Mouse (Mus musculus) c-Kit-positive CD71-negative TER-119-negative erythroid progenitor cells, embryonic 14.5 days (primary cell): ENCODE data around the gene Slc11a1.
A peak's percentile ranks its signal among the peaks of the same experiment; 100 is the strongest.

Experiments
- DNase-seq: peaks from one replicate; pipeline ENCODE4 v3.0.0-alpha.2; 2013; ENCODE audit warnings: low read depth

Gene Slc11a1

DNA sequence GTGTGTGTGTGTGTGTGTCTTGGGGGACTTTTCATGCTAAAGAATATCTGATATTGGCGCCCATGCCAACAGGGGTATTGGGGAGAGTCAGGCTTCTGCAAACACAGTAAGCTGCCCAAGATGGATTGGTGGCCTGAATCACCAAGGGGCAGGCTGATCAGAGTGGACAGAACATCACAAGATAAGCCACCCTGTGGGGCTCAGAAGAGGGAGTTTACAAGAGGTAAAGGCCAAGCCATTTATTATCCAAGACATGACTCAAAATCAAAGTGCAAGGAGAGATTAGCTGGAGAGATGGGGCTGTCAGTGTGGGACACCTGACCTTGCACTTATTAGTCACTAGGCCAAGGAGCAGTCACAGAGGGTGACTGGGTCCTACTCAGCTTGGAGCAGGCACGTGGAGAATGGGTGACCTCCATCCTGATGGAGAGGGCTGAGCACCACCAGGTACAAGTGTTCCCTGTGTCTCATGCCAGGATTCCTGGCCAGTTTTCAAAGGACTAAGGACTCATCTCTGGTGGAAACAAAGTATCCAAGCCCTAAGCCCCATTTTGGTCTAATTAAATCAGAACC lies 36.8 kb downstream of the Slc11a1 start:
- no peak for DNase-seq

DNA sequence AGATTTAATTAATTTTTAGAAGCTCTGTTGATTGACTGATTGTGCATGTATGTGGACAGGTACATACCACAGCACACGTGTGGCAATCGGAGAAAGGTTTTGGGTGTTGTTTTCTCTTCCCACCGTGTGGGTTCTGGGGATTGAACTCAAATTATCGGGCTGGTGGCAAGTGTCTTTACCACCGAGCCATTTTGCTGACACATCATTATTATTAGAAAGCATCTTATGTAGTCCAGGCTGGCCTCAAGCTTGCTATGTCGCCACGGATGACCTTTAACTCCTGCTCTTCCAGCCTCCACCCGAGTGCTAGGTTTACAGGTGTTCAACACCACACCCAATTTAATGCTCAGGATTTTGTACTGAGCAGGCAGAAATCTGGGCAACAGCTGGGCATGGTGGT lies 37.7 kb downstream of the Slc11a1 start:
- no peak for DNase-seq

DNA sequence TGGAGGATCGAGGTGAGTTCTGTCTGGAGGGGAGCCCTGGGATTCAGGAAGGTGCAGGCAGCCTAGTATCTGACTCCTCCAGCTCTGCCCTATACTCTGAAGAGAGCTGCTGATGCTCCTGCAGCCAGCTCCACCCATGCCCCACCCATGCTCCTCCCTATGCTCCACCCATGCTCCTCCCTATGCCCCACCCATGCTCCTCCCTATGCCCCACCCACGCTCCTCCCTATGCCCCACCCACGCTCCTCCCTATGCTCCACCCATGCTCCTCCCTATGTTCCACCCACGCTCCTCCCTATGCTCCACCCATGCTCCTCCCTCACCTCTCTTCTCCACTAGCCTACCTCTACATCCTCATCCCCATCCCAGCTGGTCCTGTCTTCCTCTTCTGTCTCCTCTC lies 40.1 kb downstream of the Slc11a1 start:
- no peak for DNase-seq

DNA sequence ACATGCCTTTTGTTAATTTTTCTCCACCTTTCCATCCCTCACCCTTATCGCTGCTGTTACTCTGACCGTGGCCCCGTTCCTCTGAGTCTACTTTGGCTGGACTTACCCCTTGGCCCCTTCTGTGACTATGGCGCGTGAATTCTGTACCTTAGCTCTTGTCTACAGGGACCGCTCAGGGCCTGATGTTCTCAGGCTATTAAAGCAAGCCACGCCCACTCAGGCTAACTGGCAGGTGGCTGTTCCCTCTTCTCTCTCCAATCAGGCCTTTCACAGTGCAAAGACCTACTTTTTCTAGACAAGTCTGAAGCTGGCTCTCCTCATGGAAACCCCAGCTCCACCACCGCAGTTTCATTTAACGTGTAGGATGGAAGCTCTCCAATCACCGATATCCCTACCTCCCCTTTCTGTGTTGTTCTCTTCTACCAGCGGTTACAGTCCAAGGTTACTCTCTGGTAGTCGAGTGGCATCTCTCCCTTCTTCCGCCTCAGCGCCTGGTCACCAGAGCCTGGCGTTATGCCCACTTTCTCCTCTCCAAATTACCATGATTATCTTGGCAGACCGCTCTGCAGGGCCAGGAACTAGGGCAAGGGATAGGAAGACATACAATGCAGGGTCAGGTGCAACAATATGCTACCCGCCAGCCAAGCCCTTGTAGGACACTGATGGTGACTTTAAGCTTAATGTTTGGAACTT lies 43.9 kb downstream of the Slc11a1 start:
- no peak for DNase-seq

DNA sequence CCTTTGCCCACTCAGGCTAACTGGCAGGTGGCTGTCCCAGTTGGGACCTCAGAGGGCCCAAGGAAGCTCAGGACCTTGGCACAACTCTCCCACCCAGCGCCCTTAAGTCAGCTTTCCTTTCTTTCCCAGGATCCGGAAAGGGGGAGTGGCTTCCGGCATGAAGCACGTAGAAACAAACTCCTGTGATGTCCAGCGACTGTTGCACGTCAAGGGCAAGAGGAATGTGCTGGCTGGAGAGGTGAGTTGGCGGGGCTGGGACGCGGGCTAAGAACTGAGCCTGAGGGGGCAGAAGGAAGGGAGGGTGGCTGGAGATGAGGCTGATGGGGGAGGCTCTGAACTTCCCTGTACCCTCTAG lies 44.4 kb downstream of the Slc11a1 start:
- no peak for DNase-seq

DNA sequence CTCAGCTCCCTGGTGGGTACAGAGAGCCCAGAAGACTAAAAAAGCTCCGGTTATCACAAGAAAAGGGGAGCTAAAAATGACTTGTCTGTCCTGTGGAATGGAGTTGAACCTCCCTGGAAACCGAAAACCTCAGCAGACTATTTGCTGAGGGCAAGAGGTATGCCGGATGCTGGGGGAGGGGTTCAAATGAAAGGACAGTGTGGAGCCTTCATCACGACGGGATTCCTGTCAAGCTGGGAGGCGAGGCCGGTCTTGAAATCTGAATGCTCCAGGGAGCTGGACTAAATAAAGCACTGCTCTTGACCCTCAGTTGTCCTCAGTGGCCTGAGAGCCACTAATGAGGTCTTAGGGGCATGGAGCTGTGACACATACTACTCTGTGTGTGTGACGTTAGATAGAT lies 48.2 kb downstream of the Slc11a1 start:
- no peak for DNase-seq

DNA sequence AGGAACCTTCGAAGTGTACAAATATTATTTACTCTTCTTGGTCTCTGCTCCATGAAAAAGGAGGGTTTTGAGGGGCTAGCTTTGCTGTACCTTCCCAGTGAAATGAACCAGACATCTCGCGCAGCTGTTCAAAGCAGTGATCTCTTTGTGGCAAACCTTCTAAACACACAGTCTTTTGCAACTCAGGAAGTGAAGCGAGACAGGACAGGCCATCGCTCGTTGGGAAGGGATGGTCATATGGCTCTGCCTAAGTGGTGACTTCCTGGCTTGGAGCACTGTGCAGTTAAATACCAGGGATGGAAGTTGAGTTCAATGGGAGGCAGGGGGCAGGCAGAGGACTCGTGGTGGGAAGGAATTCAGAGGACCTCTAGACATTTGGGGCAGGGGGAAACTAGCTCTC lies 50.9 kb downstream of the Slc11a1 start:
- no peak for DNase-seq

DNA sequence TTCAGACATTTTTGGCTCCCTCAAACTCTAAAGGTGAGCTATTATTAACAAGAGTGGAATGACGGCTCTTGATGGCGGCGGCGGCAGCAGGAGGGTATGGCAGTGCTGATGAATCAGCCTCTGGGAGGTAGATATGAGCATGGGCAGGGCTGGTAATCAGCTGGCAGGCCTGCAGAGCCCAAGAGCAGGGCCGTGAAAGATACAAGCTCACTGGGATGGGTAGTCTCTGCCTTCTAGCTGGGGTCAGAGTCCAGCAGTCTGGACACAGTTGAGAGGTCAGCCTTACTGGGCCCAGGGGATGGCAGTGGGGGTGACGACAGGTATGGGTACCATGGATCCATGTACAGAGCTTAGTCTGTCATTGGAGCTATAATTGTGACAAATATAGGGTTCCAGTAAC lies 58.2 kb downstream of the Slc11a1 start:
- DNase-seq, result no peak

DNA sequence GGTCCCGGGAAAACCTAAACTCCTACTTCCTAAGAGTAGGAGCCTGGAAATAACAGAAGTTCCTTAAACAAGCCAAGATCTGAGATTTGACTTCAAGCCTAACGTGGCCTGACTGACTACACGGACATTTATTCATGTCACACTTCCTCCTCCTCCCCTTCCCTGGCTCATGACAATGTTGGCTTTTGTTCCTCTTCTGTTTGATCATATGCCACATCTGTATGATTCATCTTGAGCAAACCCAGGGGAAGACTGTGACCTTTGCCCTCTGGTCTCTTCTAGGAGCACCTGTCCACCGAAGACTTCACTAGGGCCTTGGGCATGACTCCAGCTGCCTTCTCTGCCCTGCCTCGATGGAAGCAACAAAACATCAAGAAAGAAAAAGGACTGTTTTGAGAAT lies 59.6 kb downstream of the Slc11a1 start:
- no peak for DNase-seq

DNA sequence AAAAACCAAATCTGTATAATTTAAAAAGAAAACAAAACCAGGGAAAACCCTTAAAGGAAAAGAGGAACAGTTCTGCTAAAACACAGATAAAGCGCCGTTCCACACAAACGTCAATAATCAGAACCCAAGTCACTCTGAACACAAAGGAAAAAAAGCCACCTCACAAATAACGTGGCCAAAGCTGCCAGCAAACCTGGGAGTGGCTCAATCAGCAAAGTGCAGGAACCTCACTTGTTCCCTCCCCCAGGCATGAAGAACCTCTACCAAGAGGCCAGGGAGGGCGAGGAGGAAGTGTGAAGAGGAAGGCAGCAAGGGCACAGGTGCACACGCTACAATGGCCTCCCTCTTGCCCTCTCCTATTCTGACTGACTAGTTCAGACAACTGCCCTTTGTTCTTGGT lies 60.6 kb downstream of the Slc11a1 start:
- DNase-seq, result peak; percentile 25
